Mouse (Mus musculus) liver, embryonic 16.5 days (tissue): ENCODE results near the gene Itpr1. TPM values are rescaled to one million over a fixed set of nuclear protein-coding genes. Genes with fewer than 3 reads are reported as not detected.
A peak's percentile ranks its signal among the peaks of the same experiment; 100 is the strongest.

Source experiments
- ATAC-seq: fragments of 200-750 bp; cut with Nextera tagmentation; 2 replicates; pipeline ENCODE4 v1.8.0; 2017; ENCODE audit warnings: low read depth, mild to moderate bottlenecking, moderate number of reproducible peaks, moderate library complexity
- H3K27ac ChIP-seq: fragments of 300-500 bp; sonication (generic); 2 replicates; pipeline ENCODE4 v1.5.1; 2014; ENCODE audit warnings: mild to moderate bottlenecking, low read length
- H3K27me3 ChIP-seq: fragments of 300-500 bp; sonication (generic); 2 replicates; pipeline ENCODE4 v1.6.1; 2014; ENCODE audit warnings: low read depth, low read length, mixed read lengths; ENCODE audit not compliant: control insufficient read depth, insufficient read depth
- H3K36me3 ChIP-seq: fragments of 300-500 bp; sonication (generic); 2 replicates; pipeline ENCODE4 v1.6.1; 2014; ENCODE audit warnings: mild to moderate bottlenecking; ENCODE audit not compliant: control insufficient read depth, insufficient read depth
- H3K4me1 ChIP-seq: fragments of 300-500 bp; sonication (generic); 2 replicates; pipeline ENCODE4 v1.6.1; 2014; ENCODE audit warnings: low read depth, low read length, mixed read lengths; ENCODE audit not compliant: control insufficient read depth
- H3K4me2 ChIP-seq: fragments of 300-500 bp; sonication (generic); 2 replicates; pipeline ENCODE4 v1.6.1; 2014; ENCODE audit warnings: low read depth, low read length, mixed read lengths
- H3K4me3 ChIP-seq: fragments of 300-500 bp; sonication (generic); 2 replicates; pipeline ENCODE4 v1.5.1; 2014; ENCODE audit warnings: low read depth, mild to moderate bottlenecking, low read length
- H3K9ac ChIP-seq: fragments of 300-500 bp; sonication (generic); 2 replicates; pipeline ENCODE4 v1.6.1; 2014; ENCODE audit warnings: low read depth, low read length
- H3K9me3 ChIP-seq: fragments of 300-500 bp; sonication (generic); replicated peaks from 2 replicates; pipeline ENCODE4 v1.6.1; 2016; ENCODE audit warnings: low read length; ENCODE audit not compliant: control insufficient read depth
- WGBS: fragments of 180-500 bp; shearing (Covaris S2); extraction: QIAGEN DNeasy Blood & Tissue Kit; methylation state at CpG from one replicate; pipeline ENCODE4 v1.1.7; 2014; ENCODE audit not compliant: insufficient replicate concordance; 5-methylcytosine and 5-hydroxymethylcytosine counted together
- polyA plus RNA-seq: library from polyadenylated mRNA; unstranded; fragments of >200 nt; fragmentation: Nextera tagmentation; extraction: Ambion mirVana; gene quantifications from 2 replicates; pipeline ENCODE4 v1.2.1, GENCODE M21; 2015

The Itpr1 gene
- polyA plus RNA-seq, 1 experiment from 2014 or later: 2.9 TPM

GRCm38 (mm10) chr6:108504717-108505116 lies 291.8 kb downstream of the Itpr1 start:
- no peak overlapping the region for H3K4me3 ChIP-seq
- no peak overlapping the region for H3K27ac ChIP-seq
- no peaks in the 10 kb centered on the region for H3K36me3 ChIP-seq
- no peaks in the 10 kb centered on the region; the same call in 1 of the 2 replicates for H3K4me1 ChIP-seq
- no peaks in the 10 kb centered on the region for H3K9me3 ChIP-seq
- H3K27me3 ChIP-seq: no peaks in the 10 kb centered on the region
- ATAC-seq: no peak
- no peak overlapping the region for H3K4me2 ChIP-seq
- 64% methylated on average over 7 of the region's 7 CpGs for WGBS
- no peak overlapping the region for H3K9ac ChIP-seq

- Histone ChIP-seq H3K9ac (no peak overlapping the region), H3K4me3 (no peak overlapping the region), H3K27ac (no peak overlapping the region), H3K9me3 (no peaks in the 10 kb centered on the region), H3K27me3 (no peaks in the 10 kb centered on the region), H3K4me2 (no peak overlapping the region), H3K36me3 (no peaks in the 10 kb centered on the region), H3K4me1 (no peaks in the 10 kb centered on the region; the same call in 1 of the 2 replicates)
- peak; percentile 30; the same call in 1 of the 2 replicates for ATAC-seq
- 59% methylated on average over 3 of the region's 3 CpGs for WGBS
Measured at GRCm38 (mm10) chr6:108506161-108506560, 293.3 kb downstream of the Itpr1 start.

- Histone ChIP-seq H3K4me3 (no peak overlapping the region), H3K27me3 (no peaks in the 10 kb centered on the region), H3K36me3 (no peaks in the 10 kb centered on the region), H3K9ac (no peak overlapping the region), H3K9me3 (no peaks in the 10 kb centered on the region), H3K4me2 (no peak overlapping the region), H3K4me1 (no peaks in the 10 kb centered on the region; the same call in 1 of the 2 replicates), H3K27ac (no peak overlapping the region)
- no peak for ATAC-seq
- WGBS: 75% methylated on average over 3 of the region's 3 CpGs
Measured at GRCm38 (mm10) chr6:108507337-108507736, 294.4 kb downstream of the Itpr1 start.

- no peak overlapping the region for H3K4me3 ChIP-seq
- peaks cover 4% of the 10 kb centered on the region for H3K4me1 ChIP-seq
- H3K9me3 ChIP-seq: no peaks in the 10 kb centered on the region
- no peak overlapping the region for H3K4me2 ChIP-seq
- H3K27me3 ChIP-seq: no peaks in the 10 kb centered on the region
- ATAC-seq: no peak
- WGBS: 46% methylated on average over 2 of the region's 2 CpGs
- no peaks in the 10 kb centered on the region for H3K36me3 ChIP-seq
- no peak overlapping the region for H3K9ac ChIP-seq
- no peak overlapping the region for H3K27ac ChIP-seq
Measured at GRCm38 (mm10) chr6:108509320-108509719, 296.4 kb downstream of the Itpr1 start.

GRCm38 (mm10) chr6:108510101-108510500 lies 297.2 kb downstream of the Itpr1 start:
- WGBS: 53% methylated on average over 9 of the region's 9 CpGs
- no peak overlapping the region for H3K9ac ChIP-seq
- no peak overlapping the region for H3K4me3 ChIP-seq
- H3K4me2 ChIP-seq: no peak overlapping the region
- no peaks in the 10 kb centered on the region for H3K9me3 ChIP-seq
- no peaks in the 10 kb centered on the region for H3K27me3 ChIP-seq
- no peak for ATAC-seq
- peaks cover 8% of the 10 kb centered on the region for H3K4me1 ChIP-seq
- H3K27ac ChIP-seq: no peak overlapping the region
- no peaks in the 10 kb centered on the region for H3K36me3 ChIP-seq

DNA sequence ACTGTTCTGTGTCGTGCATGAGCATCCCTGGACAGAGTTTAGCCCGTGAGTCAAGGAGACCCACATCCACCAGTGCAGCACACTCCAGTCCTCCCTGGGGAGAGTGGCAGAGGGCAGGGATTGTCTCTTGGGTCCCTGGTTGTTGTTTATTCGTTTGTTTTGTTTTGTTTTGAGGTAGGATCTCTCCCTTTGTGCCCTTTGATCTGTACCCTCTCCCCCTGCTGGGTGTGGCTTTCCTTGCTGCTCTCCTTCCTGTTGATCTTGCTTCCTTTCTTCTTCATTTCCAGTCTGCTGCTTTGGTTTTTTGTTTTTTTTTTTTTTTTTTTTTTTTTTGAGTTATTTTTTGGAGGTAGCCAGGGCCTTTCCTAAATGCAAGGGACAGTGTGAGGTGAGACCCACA lies 299.2 kb downstream of the Itpr1 start:
- Histone ChIP-seq H3K27ac (no peak overlapping the region), H3K9me3 (no peaks in the 10 kb centered on the region), H3K9ac (no peak overlapping the region), H3K4me2 (no peak overlapping the region), H3K36me3 (no peaks in the 10 kb centered on the region), H3K4me3 (no peak overlapping the region), H3K4me1 (peaks cover 8% of the 10 kb centered on the region), H3K27me3 (no peaks in the 10 kb centered on the region)
- 55% methylated on average over 3 of the region's 3 CpGs for WGBS
- no peak for ATAC-seq

- Histone ChIP-seq H3K4me1 (peaks cover 11% of the 10 kb centered on the region), H3K27ac (no peak overlapping the region), H3K9ac (no peak overlapping the region), H3K9me3 (no peaks in the 10 kb centered on the region), H3K27me3 (no peaks in the 10 kb centered on the region), H3K4me2 (no peak overlapping the region), H3K36me3 (no peaks in the 10 kb centered on the region), H3K4me3 (no peak overlapping the region)
- WGBS: 78% methylated on average over 9 of the region's 9 CpGs
- ATAC-seq: no peak
Measured at GRCm38 (mm10) chr6:108512994-108513393, 300.1 kb downstream of the Itpr1 start.

- H3K36me3 ChIP-seq: no peaks in the 10 kb centered on the region
- H3K9ac ChIP-seq: no peak overlapping the region
- no peak overlapping the region for H3K27ac ChIP-seq
- H3K4me1 ChIP-seq: peaks cover 18% of the 10 kb centered on the region
- H3K9me3 ChIP-seq: no peaks in the 10 kb centered on the region
- H3K4me2 ChIP-seq: no peak overlapping the region
- no peak overlapping the region for H3K4me3 ChIP-seq
- WGBS: 70% methylated on average over 1 of the region's 1 CpGs
- ATAC-seq: no peak
- no peaks in the 10 kb centered on the region for H3K27me3 ChIP-seq
Measured at GRCm38 (mm10) chr6:108516248-108516647, 303.4 kb downstream of the Itpr1 start.

GRCm38 (mm10) chr6:108517241-108517981 lies 304.5 kb downstream of the Itpr1 start:
- no peak overlapping the region for H3K9ac ChIP-seq
- H3K4me3 ChIP-seq: no peak overlapping the region
- no peaks in the 10 kb centered on the region for H3K9me3 ChIP-seq
- H3K27me3 ChIP-seq: no peaks in the 10 kb centered on the region
- no peak overlapping the region for H3K4me2 ChIP-seq
- WGBS: 53% methylated on average over 12 of the region's 12 CpGs
- no peak overlapping the region; the same call in 1 of the 2 replicates for H3K27ac ChIP-seq
- H3K4me1 ChIP-seq: peaks cover 18% of the 10 kb centered on the region
- no peaks in the 10 kb centered on the region for H3K36me3 ChIP-seq
- peak; percentile 46 for ATAC-seq
